Mouse (Mus musculus) limb, embryonic 14.5 days (tissue): ENCODE results near the gene Dag1. TPM values are rescaled to one million over a fixed set of nuclear protein-coding genes. Genes with fewer than 3 reads are reported as not detected.

Experiments
- ATAC-seq: fragments of 200-750 bp; cut with Nextera tagmentation; 2 replicates; pipeline ENCODE4 v1.8.0; 2017; ENCODE audit warnings: low read depth, moderate number of reproducible peaks, moderate TSS enrichment; ENCODE audit not compliant: low FRiP score
- DNase-seq: peaks from one replicate; pipeline ENCODE4 v3.0.0-alpha.2; 2015; ENCODE audit warnings: low spot score
- H3K27ac ChIP-seq: fragments of 300-500 bp; sonication (generic); replicated peaks from 2 replicates; pipeline ENCODE4 v1.5.1; 2014; ENCODE audit warnings: low read depth, mild to moderate bottlenecking, low read length, moderate library complexity, mixed read lengths
- H3K27me3 ChIP-seq: fragments of 300-500 bp; sonication (generic); 2 replicates; pipeline ENCODE4 v1.6.1; 2014; ENCODE audit warnings: low read length, mixed read lengths; ENCODE audit not compliant: control insufficient read depth, insufficient read depth
- H3K36me3 ChIP-seq: fragments of 300-500 bp; sonication (generic); 2 replicates; pipeline ENCODE4 v1.6.1; 2014; ENCODE audit warnings: mild to moderate bottlenecking, low read length, moderate library complexity, mixed read lengths; ENCODE audit not compliant: control insufficient read depth, insufficient read depth
- H3K4me1 ChIP-seq: fragments of 300-500 bp; sonication (generic); 2 replicates; pipeline ENCODE4 v1.6.1; 2014; ENCODE audit warnings: antibody characterized with exemption, low read length, mixed read lengths; ENCODE audit not compliant: control insufficient read depth, insufficient read depth
- H3K4me2 ChIP-seq: fragments of 300-500 bp; sonication (generic); replicated peaks from 2 replicates; pipeline ENCODE4 v1.6.1; 2014; ENCODE audit warnings: low read depth, mild to moderate bottlenecking, low read length, moderate library complexity; ENCODE audit not compliant: severe bottlenecking
- H3K4me3 ChIP-seq: fragments of 300-500 bp; sonication (generic); replicated peaks from 2 replicates; pipeline ENCODE4 v1.5.1; 2014; ENCODE audit warnings: low read length
- H3K9ac ChIP-seq: fragments of 300-500 bp; sonication (generic); 2 replicates; pipeline ENCODE4 v1.6.1; 2014; ENCODE audit warnings: mild to moderate bottlenecking, low read depth, low read length, moderate library complexity; ENCODE audit not compliant: severe bottlenecking
- H3K9me3 ChIP-seq: fragments of 300-500 bp; sonication (generic); 2 replicates; pipeline ENCODE4 v1.6.1; 2016; ENCODE audit warnings: low read length; ENCODE audit not compliant: control insufficient read depth
- POLR2A ChIP-seq: fragments of 200-500 bp; IDR thresholded peaks from 2 replicates; pipeline ENCODE4 v1.8.0; 2012; ENCODE audit warnings: inconsistent platforms, mild to moderate bottlenecking, moderate library complexity, borderline replicate concordance; ENCODE audit not compliant: insufficient read depth, insufficient read length; ENCODE audit errors: extremely low read depth
- WGBS: fragments of 180-500 bp; shearing (Covaris S2); extraction: QIAGEN DNeasy Blood & Tissue Kit; methylation state at CpG from one replicate; pipeline ENCODE4 v1.1.7; 2014; 5-methylcytosine and 5-hydroxymethylcytosine counted together
- polyA plus RNA-seq, 2 experiments: library from polyadenylated mRNA; depleted of rRNA in 1 of 2; stranded (reverse) in 1 of 2; unstranded in 1 of 2; fragments of >200 nt; fragmentation: Nextera tagmentation in 1 of 2; extraction: Ambion mirVana in 1 of 2; gene quantifications; 2 replicates each; pipeline versions ENCODE4 v1.2.1 to v1.2.3; 2012 to 2014

The Dag1 gene
- polyA plus RNA-seq, 2 experiments, result 49.7 to 82.5 TPM

DNA sequence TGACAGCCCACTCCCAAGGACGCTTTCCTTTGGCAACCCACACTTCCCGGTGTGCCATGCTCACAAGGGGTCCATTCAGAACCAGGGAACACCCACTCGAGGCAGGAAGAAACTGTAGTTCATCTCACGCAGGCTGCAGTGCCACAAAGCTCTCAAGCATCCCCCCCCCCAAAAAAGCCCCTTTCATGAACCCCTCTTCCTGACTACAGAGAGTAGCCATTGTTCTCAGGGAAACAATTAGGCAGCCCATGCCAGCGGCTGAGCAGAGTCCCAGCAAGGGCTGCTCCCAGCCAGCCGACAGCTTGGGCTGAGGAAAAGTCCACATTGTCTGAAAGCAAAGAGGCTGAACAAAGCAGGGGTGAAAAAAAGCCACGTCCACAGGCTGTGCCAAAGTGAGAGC is 50.7 kb downstream of the Dag1 start:
- no peak overlapping the region; the same call in 1 of the 2 replicates for H3K27ac ChIP-seq
- no peak overlapping the region for H3K9ac ChIP-seq
- no peak for ATAC-seq
- no peak for DNase-seq
- TF ChIP-seq POLR2A, result no peak
- no peak overlapping the region for H3K4me3 ChIP-seq
- H3K4me2 ChIP-seq, result no peak overlapping the region
- WGBS, result 68% methylated on average over 7 of the region's 7 CpGs
- H3K9me3 ChIP-seq, result no peaks in the 10 kb centered on the region
- H3K36me3 ChIP-seq, result peaks cover 46% of the 10 kb centered on the region
- no peaks in the 10 kb centered on the region for H3K4me1 ChIP-seq
- H3K27me3 ChIP-seq, result no peaks in the 10 kb centered on the region

- H3K9me3 ChIP-seq, result no peaks in the 10 kb centered on the region
- no peak overlapping the region for H3K4me2 ChIP-seq
- no peak overlapping the region for H3K27ac ChIP-seq
- no peak for TF ChIP-seq POLR2A
- H3K36me3 ChIP-seq, result peaks cover 46% of the 10 kb centered on the region
- no peak overlapping the region for H3K4me3 ChIP-seq
- no peak overlapping the region for H3K9ac ChIP-seq
- WGBS, result 87% methylated on average over 2 of the region's 2 CpGs
- DNase-seq (no peak), ATAC-seq (no peak)
- H3K4me1 ChIP-seq, result no peaks in the 10 kb centered on the region
- H3K27me3 ChIP-seq, result no peaks in the 10 kb centered on the region
Measured at GRCm38 (mm10) chr9:108212426-108212825, 51.3 kb downstream of the Dag1 start.

GRCm38 (mm10) chr9:108205571-108205901 is 58.2 kb downstream of the Dag1 start:
- no peak for DNase-seq

GRCm38 (mm10) chr9:108204884-108205570 is 58.7 kb downstream of the Dag1 start:
- no peak for TF ChIP-seq POLR2A
- Histone ChIP-seq H3K4me2 (no peak overlapping the region), H3K4me3 (no peak overlapping the region), H3K4me1 (peaks cover 3% of the 10 kb centered on the region; the same call in 1 of the 2 replicates), H3K27ac (no peak overlapping the region), H3K27me3 (no peaks in the 10 kb centered on the region), H3K36me3 (peaks cover 33% of the 10 kb centered on the region), H3K9me3 (no peaks in the 10 kb centered on the region), H3K9ac (no peak overlapping the region)
- WGBS, result 85% methylated on average over 8 of the region's 8 CpGs
- DNase-seq, result no peak
- no peak for ATAC-seq

More at GRCm38 (mm10) chr9:108205571-108205901, 58.2 kb downstream of the Dag1 start:
- no peaks in the 10 kb centered on the region for H3K27me3 ChIP-seq
- WGBS, result 75% methylated on average over 3 of the region's 3 CpGs
- peaks cover 33% of the 10 kb centered on the region for H3K36me3 ChIP-seq
- no peak overlapping the region for H3K9ac ChIP-seq
- peaks cover 2% of the 10 kb centered on the region; the same call in 1 of the 2 replicates for H3K4me1 ChIP-seq
- H3K27ac ChIP-seq, result no peak overlapping the region
- no peak overlapping the region for H3K4me3 ChIP-seq
- H3K4me2 ChIP-seq, result no peak overlapping the region
- TF ChIP-seq POLR2A, result no peak
- ATAC-seq, result no peak
- no peaks in the 10 kb centered on the region for H3K9me3 ChIP-seq

- Histone ChIP-seq H3K4me2 (no peak overlapping the region), H3K36me3 (peaks cover 20% of the 10 kb centered on the region), H3K9me3 (no peaks in the 10 kb centered on the region), H3K9ac (no peak overlapping the region), H3K4me3 (no peak overlapping the region), H3K4me1 (peaks cover 3% of the 10 kb centered on the region; the same call in 1 of the 2 replicates), H3K27ac (no peak overlapping the region), H3K27me3 (no peaks in the 10 kb centered on the region)
- TF ChIP-seq POLR2A, result no peak
- no peak for ATAC-seq
- WGBS, result 35% methylated on average over 13 of the region's 13 CpGs
- peak; percentile 83 for DNase-seq
Measured at GRCm38 (mm10) chr9:108203015-108203414, 60.7 kb downstream of the Dag1 start.
